Comparison of ENCODE assay signal across 19 mouse cellular contexts in the genomic region with DNA sequence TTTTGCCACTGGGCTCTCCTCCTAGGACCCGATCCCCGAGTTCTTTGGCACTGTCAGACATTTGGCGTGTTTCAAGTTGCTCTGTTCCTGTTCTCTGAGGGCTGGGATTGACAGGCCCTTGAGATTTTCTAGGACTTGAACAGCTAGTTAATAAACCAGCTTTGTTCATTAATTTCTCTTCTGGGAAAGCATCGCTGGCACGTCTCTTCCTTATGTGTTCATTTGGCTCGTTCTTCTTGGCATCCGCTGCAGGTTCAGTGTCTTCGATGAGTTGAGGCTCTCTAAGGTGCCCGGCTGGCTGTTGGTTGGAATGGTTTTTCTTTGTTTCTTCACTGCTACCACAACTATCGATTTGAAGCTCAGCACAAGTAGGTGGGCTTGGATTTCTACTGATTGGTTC. TPM values are rescaled to one million over a fixed set of nuclear protein-coding genes. Genes with fewer than 3 reads are reported as not detected.
DNase-seq lines count a peak whose midpoint lies in the region; ATAC-seq and TF ChIP-seq lines count a peak whose summit lies in the region.
"Had no signal": no experiment of that assay in that cellular context is flagged by ENCODE, and none has a peak within 500 bp of the region (broad histone marks: within the 10 kb centered on the region; RNA-seq: fewer than 3 reads in every experiment).

No protein-coding gene starts in this region.

- 65% methylated on average over 10 of the region's 10 CpGs for WGBS in forebrain, embryonic 14.5 days
- WGBS in forebrain, embryonic 12.5 days: 92% methylated on average over 10 of the region's 10 CpGs
- WGBS in forebrain, embryonic 16.5 days: 57% methylated on average over 10 of the region's 10 CpGs
- WGBS in thymus, adult 2 months: 99% methylated on average over 10 of the region's 10 CpGs

- H3K4me1 ChIP-seq in forebrain, embryonic 14.5 days (ENCODE audit: control insufficient read depth, insufficient read depth, low read length): no peaks in the 10 kb centered on the region
- no peaks in the 10 kb centered on the region for H3K4me1 ChIP-seq in forebrain, embryonic 12.5 days
- H3K4me1 ChIP-seq in forebrain, embryonic 16.5 days (replicated peaks; ENCODE audit: control insufficient read depth, insufficient read depth, low read length): peaks cover 16% of the 10 kb centered on the region
- H3K4me1 ChIP-seq in thymus, adult 2 months (replicated peaks; ENCODE audit: control insufficient read depth, insufficient read depth, low read length): no peaks in the 10 kb centered on the region
- H3K4me1 ChIP-seq: embryonic facial prominence, embryonic 12.5 days; heart, embryonic 13.5 days; hindbrain, embryonic 12.5 days had no signal

- no peaks in the 10 kb centered on the region for H3K27me3 ChIP-seq in forebrain, embryonic 14.5 days (replicated peaks; ENCODE audit: control insufficient read depth, insufficient read depth, low read length)
- no peaks in the 10 kb centered on the region for H3K27me3 ChIP-seq in forebrain, embryonic 12.5 days
- H3K27me3 ChIP-seq in forebrain, embryonic 16.5 days (replicated peaks; ENCODE audit: control insufficient read depth, insufficient read depth, low read length): no peaks in the 10 kb centered on the region
- H3K27me3 ChIP-seq in thymus, adult 2 months (ENCODE audit: control insufficient read depth, insufficient read depth, low read length): no peaks in the 10 kb centered on the region
- H3K27me3 ChIP-seq: embryonic facial prominence, embryonic 12.5 days; heart, embryonic 13.5 days; hindbrain, embryonic 12.5 days had no signal

- H3K36me3 ChIP-seq in forebrain, embryonic 14.5 days (ENCODE audit: control insufficient read depth, insufficient read depth, low read length): peaks cover 18% of the 10 kb centered on the region; the same call in 1 of the 2 replicates
- H3K36me3 ChIP-seq in forebrain, embryonic 12.5 days (replicated peaks): peaks cover 62% of the 10 kb centered on the region
- H3K36me3 ChIP-seq in forebrain, embryonic 16.5 days (ENCODE audit: control insufficient read depth, insufficient read depth): no peaks in the 10 kb centered on the region
- H3K36me3 ChIP-seq in thymus, adult 2 months (ENCODE audit: control insufficient read depth, insufficient read depth, low read length): 0 out of 2 replicates have a peak, but pooled peaks cover 17% of the 10 kb centered on the region

- no peak overlapping the region for H3K4me2 ChIP-seq in forebrain, embryonic 14.5 days (ENCODE audit: low read length)
- H3K4me2 ChIP-seq in forebrain, embryonic 12.5 days: no peak overlapping the region
- no peak overlapping the region for H3K4me2 ChIP-seq in forebrain, embryonic 16.5 days (ENCODE audit: low read length)
- H3K4me2 ChIP-seq: embryonic facial prominence, embryonic 12.5 days; heart, embryonic 13.5 days; hindbrain, embryonic 12.5 days had no signal

- peak overlapping the region; percentile 66; the same call in 1 of the 2 replicates for H3K27ac ChIP-seq in forebrain, embryonic 14.5 days (ENCODE audit: low read depth, low read length)
- H3K27ac ChIP-seq in forebrain, embryonic 12.5 days: no peak overlapping the region
- H3K27ac ChIP-seq in forebrain, embryonic 16.5 days (ENCODE audit: low read length): peak overlapping the region; percentile 75
- H3K27ac ChIP-seq in thymus, adult 2 months (ENCODE audit: control insufficient read depth, insufficient read depth, low read length): no peak overlapping the region
- H3K27ac ChIP-seq: embryonic facial prominence, embryonic 12.5 days; heart, embryonic 13.5 days; hindbrain, embryonic 12.5 days; hindbrain, postnatal 0 days had no signal

- H3K4me3 ChIP-seq in forebrain, embryonic 14.5 days (ENCODE audit: low read depth, low read length): no peak overlapping the region
- no peak overlapping the region for H3K4me3 ChIP-seq in forebrain, embryonic 12.5 days (replicated peaks)
- H3K4me3 ChIP-seq in forebrain, embryonic 16.5 days (replicated peaks; ENCODE audit: low read length): no peak overlapping the region
- no peak overlapping the region for H3K4me3 ChIP-seq in thymus, adult 2 months (ENCODE audit: control insufficient read depth, insufficient read depth, low read length)
- H3K4me3 ChIP-seq: embryonic facial prominence, embryonic 12.5 days; heart, embryonic 13.5 days; hindbrain, embryonic 12.5 days had no signal

- TF ChIP-seq CTCF in brain, embryonic 14.5 days (IDR thresholded peaks at IDR 0.05; ENCODE audit: borderline replicate concordance, extremely low read depth, insufficient read depth, insufficient read length): no peak
- no peak for TF ChIP-seq CTCF in thymus, adult 2 months (IDR thresholded peaks at IDR 0.05; ENCODE audit: borderline replicate concordance, control insufficient read depth, extremely low read depth, insufficient read depth, low read length, poor library complexity)

- no peak for TF ChIP-seq POLR2A in brain, embryonic 14.5 days (IDR thresholded peaks at IDR 0.05; ENCODE audit: borderline replicate concordance, extremely low read depth, insufficient read depth, insufficient read length, poor library complexity, severe bottlenecking)
- TF ChIP-seq POLR2A in thymus, adult 2 months (IDR thresholded peaks at IDR 0.05; ENCODE audit: control insufficient read depth, extremely low read depth, insufficient read depth, low read length, poor library complexity): no peak

- DNase-seq in forebrain, embryonic 14.5 days (ENCODE audit: low spot score): peak; percentile 73
- peak; percentile 18 for DNase-seq in kidney, adult 9 months
- DNase-seq in kidney, postnatal 4 days: no peak
- DNase-seq in brain, embryonic 14.5 days (ENCODE audit: low read depth): peak; percentile 80
- DNase-seq in thymus, adult 2 months: no peak
- DNase-seq: adrenal gland, adult 2 months; adrenal gland, postnatal 25 days; cerebellum, adult 11 months; cerebellum, adult 9-10 months; gastrocnemius, postnatal 36 days; heart, adult 11 months; heart, postnatal 36 days; kidney, adult 11 months had no signal

- no peak overlapping the region for H3K9ac ChIP-seq in forebrain, embryonic 14.5 days (ENCODE audit: low read length)
- H3K9ac ChIP-seq in forebrain, embryonic 12.5 days: no peak overlapping the region
- no peak overlapping the region for H3K9ac ChIP-seq in forebrain, embryonic 16.5 days (replicated peaks; ENCODE audit: low read depth, low read length)
- H3K9ac ChIP-seq: embryonic facial prominence, embryonic 12.5 days; heart, embryonic 13.5 days; hindbrain, embryonic 12.5 days had no signal

- ATAC-seq in forebrain, embryonic 14.5 days: peak; percentile 37; the same call in 1 of the 2 replicates
- ATAC-seq in forebrain, embryonic 12.5 days (ENCODE audit: low FRiP score): no peak
- no peak for ATAC-seq in forebrain, embryonic 16.5 days
- ATAC-seq: hindbrain, postnatal 0 days had no signal

- no peaks in the 10 kb centered on the region for H3K9me3 ChIP-seq in forebrain, embryonic 14.5 days (replicated peaks; ENCODE audit: control insufficient read depth, low read length)
- H3K9me3 ChIP-seq in forebrain, embryonic 12.5 days: no peaks in the 10 kb centered on the region
- no peaks in the 10 kb centered on the region for H3K9me3 ChIP-seq in forebrain, embryonic 16.5 days (ENCODE audit: control insufficient read depth, low read length)
- H3K9me3 ChIP-seq: embryonic facial prominence, embryonic 12.5 days; heart, embryonic 13.5 days; hindbrain, embryonic 12.5 days had no signal

RNA-seq across cellular contexts. Expression of a gene that starts 26.7 kb away (rescaled TPM):
- polyA plus RNA-seq in forebrain, embryonic 14.5 days (2014; fragmentation: Nextera tagmentation; extraction: Ambion mirVana): 7.9 and 8.1 TPM in 2 replicates
- 24.3 TPM in 2 replicates for polyA plus RNA-seq in forebrain, embryonic 12.5 days (2016; fragmentation: Nextera tagmentation; extraction: Ambion mirVana)
- 4.1 and 5.5 TPM in 2 replicates for polyA plus RNA-seq in brain, embryonic 14.5 days (2012; rRNA removed)
- polyA plus RNA-seq in forebrain, embryonic 16.5 days (2015; fragmentation: Nextera tagmentation; extraction: Ambion mirVana): 5.4 and 6.8 TPM in 2 replicates
- polyA plus RNA-seq in thymus, adult 2 months (2012; rRNA removed): 4.3 and 6.0 TPM in 2 replicates

RNA-seq across cellular contexts. Expression of a gene that starts 26.9 kb away (rescaled TPM):
- 98.3 and 109 TPM in 2 replicates for polyA plus RNA-seq in forebrain, embryonic 14.5 days (2014; fragmentation: Nextera tagmentation; extraction: Ambion mirVana)
- polyA plus RNA-seq in forebrain, embryonic 12.5 days (2016; fragmentation: Nextera tagmentation; extraction: Ambion mirVana): 118 and 134 TPM in 2 replicates
- 118 and 119 TPM in 2 replicates for polyA plus RNA-seq in brain, embryonic 14.5 days (2012; rRNA removed)
- polyA plus RNA-seq in forebrain, embryonic 16.5 days (2015; fragmentation: Nextera tagmentation; extraction: Ambion mirVana): 126 and 139 TPM in 2 replicates
- polyA plus RNA-seq in thymus, adult 2 months (2012; rRNA removed): 142 and 145 TPM in 2 replicates

RNA-seq across cellular contexts. Expression of a gene that starts 57.0 kb away (rescaled TPM):
- 2.3 and 3.4 TPM in 2 replicates for polyA plus RNA-seq in forebrain, embryonic 14.5 days (2014; fragmentation: Nextera tagmentation; extraction: Ambion mirVana)
- 1.8 and 3.0 TPM in 2 replicates for polyA plus RNA-seq in forebrain, embryonic 12.5 days (2016; fragmentation: Nextera tagmentation; extraction: Ambion mirVana)
- polyA plus RNA-seq in brain, embryonic 14.5 days (2012; rRNA removed): 3.6 and 5.3 TPM in 2 replicates
- 1.9 and 2.4 TPM in 2 replicates for polyA plus RNA-seq in forebrain, embryonic 16.5 days (2015; fragmentation: Nextera tagmentation; extraction: Ambion mirVana)
- 29.5 and 37.1 TPM in 2 replicates for polyA plus RNA-seq in thymus, adult 2 months (2012; rRNA removed)

RNA-seq across cellular contexts. Expression of a gene that starts 59.0 kb away (rescaled TPM):
- polyA plus RNA-seq in forebrain, embryonic 14.5 days (2014; fragmentation: Nextera tagmentation; extraction: Ambion mirVana): 77.5 and 85.7 TPM in 2 replicates
- 62.9 and 65.4 TPM in 2 replicates for polyA plus RNA-seq in forebrain, embryonic 12.5 days (2016; fragmentation: Nextera tagmentation; extraction: Ambion mirVana)
- polyA plus RNA-seq in brain, embryonic 14.5 days (2012; rRNA removed): 169 and 204 TPM in 2 replicates
- 65.5 and 79.5 TPM in 2 replicates for polyA plus RNA-seq in forebrain, embryonic 16.5 days (2015; fragmentation: Nextera tagmentation; extraction: Ambion mirVana)
- polyA plus RNA-seq in thymus, adult 2 months (2012; rRNA removed): 67.9 and 73.6 TPM in 2 replicates

Comparison
In these comparisons a context has a peak if more than half of its experiments do, and no peak if none do; other contexts are left out.
1. DNase-seq: peak in forebrain, embryonic 14.5 days (single experiment), kidney, adult 9 months (single experiment) and brain, embryonic 14.5 days (single experiment); none in kidney, postnatal 4 days (0 of 2) and thymus, adult 2 months (single experiment).
2. H3K27ac ChIP-seq: peak in forebrain, embryonic 14.5 days (single experiment) and forebrain, embryonic 16.5 days (single experiment); none in forebrain, embryonic 12.5 days (single experiment) and thymus, adult 2 months (single experiment).